Mouse (Mus musculus): ENCODE data around the gene Adamtsl5.
A peak's percentile ranks its signal among the peaks of the same experiment; 100 is the strongest.

The Adamtsl5 gene

DNA sequence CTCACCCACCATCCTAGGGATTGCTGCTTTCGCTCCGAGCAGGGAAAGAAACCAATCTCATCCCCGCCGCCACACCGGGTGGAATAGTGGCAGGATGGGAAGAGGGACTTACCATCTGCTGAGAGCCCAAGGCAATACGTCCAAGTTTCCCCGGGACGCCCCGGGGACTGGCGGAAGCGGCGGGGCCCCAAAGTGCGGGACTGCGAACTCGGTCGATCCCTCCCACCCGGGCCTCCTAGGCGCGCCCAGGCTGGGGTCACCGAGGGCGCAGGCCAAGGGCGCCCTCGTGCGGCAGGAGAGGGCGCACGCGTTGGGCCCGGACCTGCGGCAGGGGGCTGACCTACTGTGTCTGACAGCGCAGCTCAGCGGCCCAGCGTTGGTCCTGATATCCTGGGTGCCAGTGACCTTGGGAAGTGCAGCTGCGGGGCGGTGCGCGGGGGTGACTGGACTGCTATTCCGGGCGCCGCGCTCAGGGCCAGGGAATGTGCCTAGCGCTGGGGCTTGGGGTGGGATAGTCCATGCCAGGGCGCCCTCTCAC is at the start of gene Adamtsl5:
Gene Adamtsl5 (minus strand): TSS at position 169 of the 538 bp plus-strand sequence.
- DNase-seq (ENCODE audit: low spot score in 2 of 2) = no peak

DNA sequence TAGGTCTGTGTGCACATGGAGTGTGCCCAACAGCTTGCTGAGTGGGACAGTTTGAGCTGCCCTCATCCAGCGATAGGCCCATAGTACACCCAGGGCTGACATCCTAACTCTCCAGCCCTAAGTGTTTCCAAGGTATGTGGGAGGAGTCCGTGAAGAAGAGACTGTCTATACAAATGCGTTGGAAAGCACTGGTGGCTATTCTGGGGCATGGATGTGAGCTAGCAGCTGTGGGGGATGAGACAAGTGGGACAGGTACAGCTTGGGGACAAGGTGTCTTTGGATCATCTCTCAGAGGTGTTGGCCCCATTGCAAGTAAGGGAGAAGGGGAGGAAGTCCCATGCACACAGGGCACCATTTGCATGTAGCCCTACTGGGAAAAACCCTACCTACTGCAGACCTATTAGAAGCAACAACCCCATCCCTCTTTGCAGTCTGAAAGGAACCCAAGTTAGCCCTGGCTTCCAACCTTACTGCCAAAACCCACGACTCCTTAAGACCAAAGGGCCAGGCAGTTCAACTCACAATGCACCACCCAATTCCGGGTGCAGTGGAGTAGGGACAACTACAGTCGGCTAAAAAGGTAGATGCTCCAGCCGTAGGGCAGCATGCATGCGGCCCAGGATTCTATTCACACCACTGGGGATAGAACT is 49.4 kb upstream of the Adamtsl5 start:
- no peak for DNase-seq (ENCODE audit: low spot score in 2 of 2)

DNA sequence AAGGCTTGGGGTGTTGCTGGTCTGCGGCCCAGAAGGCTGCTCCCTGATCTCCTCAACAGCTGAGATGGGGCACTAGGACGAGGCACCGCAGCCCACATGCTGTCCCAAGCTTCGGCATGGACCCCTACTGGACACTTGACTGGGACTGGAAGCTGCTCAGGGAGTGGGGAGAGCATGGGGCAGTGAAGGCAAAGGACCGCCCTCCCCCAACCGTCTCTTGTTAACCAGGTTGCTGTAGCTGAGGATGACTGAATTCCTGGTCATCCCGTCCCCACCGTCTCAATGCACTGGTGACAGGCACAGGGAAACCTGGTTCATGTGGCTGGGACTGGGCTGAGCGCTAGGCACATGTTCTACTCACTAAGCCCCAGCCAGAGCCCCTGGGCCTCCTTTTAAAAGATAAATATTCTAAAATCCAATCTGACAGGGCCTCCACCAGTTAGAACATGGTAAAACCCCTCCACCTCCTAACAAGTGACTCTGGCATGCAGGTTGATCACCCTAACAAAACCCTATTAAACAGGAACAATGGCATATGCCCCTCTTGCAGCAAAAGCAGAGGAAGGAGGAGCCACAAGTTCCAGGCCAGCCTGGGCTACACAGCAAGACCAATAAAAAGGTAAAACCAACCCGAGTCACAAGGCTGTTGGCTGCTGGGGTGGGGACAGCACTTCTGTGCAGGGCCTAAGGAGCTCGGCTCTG is 48.8 kb upstream of the Adamtsl5 start:
- no peak for DNase-seq (ENCODE audit: low spot score in 2 of 2)

DNA sequence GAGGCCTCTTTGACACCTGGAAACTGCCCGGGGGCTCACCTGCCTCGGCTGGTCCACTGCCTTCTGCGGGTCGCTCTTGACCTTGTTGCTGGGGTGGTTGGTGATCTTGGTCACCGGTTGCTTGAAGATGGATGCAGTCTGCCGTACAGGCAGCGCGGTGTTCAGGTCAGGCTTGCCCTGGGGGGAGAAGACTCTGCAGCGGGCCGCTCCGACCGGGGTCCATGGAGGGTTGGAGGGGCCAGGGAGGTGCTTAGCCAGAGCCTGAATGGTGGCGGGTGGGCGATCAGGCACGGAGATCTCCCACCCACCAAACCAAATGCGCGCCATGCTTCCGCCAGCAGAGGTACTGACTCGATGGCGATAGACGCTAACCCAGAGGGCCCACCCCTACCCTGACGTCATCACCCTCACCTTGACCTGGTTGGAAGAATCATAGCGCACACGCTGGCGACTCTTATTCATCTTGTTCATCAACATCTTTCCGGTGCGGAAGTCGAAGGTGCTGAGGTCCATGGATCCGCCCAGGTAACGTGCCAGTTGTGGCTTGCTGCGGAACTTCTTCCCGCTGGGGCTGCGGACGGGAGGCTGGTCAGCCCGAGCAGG is 46.9 kb upstream of the Adamtsl5 start:
- DNase-seq (ENCODE audit: low spot score in 2 of 2) = no peak

DNA sequence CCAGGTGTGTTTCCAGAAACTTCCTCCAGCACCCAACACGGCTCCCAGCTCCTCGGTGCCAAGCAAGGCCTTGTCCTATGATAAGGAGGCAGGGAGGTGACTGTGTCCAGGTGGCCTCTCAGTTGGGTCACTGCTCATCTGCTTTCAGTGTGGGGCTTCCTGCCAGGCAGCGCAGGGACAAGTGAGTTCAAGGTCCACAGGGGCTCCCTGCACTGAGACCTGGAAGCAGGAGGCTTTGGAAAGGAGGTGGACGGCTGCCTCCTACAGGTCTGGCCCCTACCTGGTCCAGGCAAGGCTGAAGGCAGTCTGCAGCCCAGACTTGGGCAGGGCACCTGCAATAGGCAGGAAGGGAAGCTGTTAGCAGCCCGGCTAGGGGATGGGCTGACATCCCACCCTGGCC is 44.5 kb upstream of the Adamtsl5 start:
- DNase-seq (ENCODE audit: low spot score in 2 of 2) = no peak

DNA sequence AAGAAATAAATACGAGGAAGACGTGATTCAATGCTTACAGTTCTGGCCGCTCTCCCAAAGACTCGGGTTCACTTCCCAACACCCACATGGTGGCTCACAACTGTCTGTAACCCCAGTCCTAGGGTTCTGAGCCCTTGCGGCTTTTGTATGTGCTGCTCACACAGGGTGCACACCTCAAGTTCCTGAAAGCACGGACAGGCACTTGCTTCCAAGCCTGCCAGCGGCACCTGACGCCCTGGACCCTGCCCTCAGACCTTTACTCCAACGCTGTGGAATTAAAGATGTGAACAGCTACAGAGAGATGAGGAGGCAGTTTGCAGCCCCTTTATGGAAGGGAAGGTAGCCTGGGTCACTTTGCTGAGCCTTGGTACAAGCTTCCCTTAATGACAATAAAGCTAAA is 42.5 kb upstream of the Adamtsl5 start:
- no peak for DNase-seq (ENCODE audit: low spot score in 2 of 2)

DNA sequence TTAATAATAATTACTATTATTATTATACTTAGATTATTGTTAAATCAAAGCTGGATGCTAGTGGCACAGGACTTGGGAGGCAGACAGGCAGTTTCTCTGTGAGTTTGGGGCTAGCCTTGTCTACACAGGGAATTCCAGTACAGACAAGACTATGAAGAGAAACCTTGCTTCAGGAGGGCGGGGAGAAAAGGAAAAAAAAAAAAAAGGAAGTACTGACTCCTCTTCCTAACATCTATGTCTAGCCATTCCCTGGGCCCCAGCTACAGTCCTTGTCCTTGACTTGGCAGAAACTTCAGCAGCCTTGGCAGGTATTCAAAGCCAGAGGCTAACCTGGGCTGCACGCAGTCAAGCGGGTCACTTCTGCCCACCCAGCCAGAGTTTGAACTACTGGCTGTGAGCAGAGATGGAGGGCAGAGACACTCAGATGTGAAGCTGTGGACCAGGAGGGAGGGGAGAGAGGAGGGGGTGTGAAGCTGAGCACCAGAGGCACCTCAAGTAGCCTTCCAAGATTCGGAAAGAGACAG is 41.0 kb upstream of the Adamtsl5 start:
- no peak for DNase-seq (ENCODE audit: low spot score in 2 of 2)

DNA sequence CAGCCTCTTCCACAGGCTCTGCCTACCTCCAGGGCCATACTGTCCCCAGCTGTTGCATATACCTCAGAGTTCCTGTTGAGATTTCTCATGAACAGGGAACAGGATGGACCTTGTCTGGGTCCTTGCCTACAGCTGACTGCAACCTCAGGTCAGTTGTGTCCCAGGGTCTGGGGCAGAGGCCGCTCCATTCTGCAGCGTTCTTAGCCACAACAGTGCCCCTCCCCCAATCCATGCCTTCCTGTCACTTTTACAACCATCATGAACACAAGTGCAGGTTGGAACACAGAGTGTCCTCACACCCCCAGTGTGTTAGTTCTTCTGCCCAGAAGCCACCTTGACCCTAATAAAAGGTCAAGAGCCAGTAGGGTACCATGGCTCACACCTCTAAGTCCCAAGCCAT is 40.5 kb upstream of the Adamtsl5 start:
- no peak for DNase-seq (ENCODE audit: low spot score in 2 of 2)

DNA sequence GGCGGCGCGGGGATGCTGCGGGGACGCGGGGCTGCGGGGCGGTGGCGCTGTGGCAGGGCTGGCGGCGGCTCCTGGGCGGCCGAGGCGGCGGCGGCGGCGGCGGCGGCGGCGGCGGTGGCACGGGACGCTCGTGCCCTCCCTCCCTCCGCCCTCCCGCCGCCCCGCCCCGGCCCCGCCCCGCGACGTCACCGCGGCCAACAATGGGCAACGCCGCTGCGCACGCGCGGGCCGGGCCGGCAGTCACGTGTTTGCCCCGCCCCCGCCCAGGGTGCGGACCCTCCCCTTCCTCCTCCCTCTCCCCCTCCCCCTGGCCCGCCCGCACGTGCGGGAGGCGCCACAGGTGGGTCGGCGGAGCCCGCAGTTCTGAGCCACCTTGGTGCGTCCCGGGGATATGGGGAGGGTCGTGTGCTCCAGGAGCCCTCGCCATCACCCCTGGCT is 39.3 kb upstream of the Adamtsl5 start, which contains the start of gene Mex3d:
Gene Mex3d (minus strand): TSS at position 138 of the 438 bp plus-strand sequence.
- DNase-seq (ENCODE audit: low spot score in 2 of 2) = peak in 1 of 2 experiments; percentile 78

DNA sequence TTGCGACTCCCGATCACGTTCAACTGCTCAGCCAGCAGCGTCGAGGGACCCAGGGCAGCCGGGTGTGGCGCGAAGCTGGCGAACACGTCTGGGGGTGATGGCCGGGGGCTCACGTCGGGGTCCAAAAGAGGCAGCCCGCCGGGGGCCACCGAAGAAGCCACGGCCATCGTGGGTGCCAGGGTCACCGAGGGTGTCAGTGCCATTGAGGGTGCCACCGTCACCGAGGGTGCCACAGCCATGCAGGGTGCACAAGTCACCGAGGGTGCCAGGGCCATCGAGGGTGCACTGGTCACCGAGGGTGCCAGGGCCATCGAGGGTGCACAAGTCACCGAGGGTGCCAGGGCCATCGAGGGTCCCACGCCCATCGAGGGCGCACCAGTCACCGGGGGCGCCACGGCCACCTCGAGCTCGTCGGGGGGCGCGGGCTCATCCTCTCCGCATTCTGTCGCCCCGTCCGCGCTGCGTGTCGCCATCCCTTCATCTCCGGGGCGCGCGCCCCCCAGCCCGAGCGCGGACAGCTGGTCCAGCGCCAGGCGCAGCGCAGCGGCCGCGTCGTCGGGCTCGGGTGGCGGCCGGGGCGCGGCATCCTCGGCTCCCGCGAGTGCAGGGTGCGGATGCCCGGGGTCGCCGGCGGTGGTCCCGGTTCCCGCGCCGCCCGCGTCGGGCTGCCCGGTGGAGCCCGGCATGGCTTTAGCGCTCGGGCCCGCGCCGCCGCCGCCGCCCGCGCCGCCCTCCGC is 38.7 kb upstream of the Adamtsl5 start:
- DNase-seq (ENCODE audit: low spot score in 2 of 2) = no peak

DNA sequence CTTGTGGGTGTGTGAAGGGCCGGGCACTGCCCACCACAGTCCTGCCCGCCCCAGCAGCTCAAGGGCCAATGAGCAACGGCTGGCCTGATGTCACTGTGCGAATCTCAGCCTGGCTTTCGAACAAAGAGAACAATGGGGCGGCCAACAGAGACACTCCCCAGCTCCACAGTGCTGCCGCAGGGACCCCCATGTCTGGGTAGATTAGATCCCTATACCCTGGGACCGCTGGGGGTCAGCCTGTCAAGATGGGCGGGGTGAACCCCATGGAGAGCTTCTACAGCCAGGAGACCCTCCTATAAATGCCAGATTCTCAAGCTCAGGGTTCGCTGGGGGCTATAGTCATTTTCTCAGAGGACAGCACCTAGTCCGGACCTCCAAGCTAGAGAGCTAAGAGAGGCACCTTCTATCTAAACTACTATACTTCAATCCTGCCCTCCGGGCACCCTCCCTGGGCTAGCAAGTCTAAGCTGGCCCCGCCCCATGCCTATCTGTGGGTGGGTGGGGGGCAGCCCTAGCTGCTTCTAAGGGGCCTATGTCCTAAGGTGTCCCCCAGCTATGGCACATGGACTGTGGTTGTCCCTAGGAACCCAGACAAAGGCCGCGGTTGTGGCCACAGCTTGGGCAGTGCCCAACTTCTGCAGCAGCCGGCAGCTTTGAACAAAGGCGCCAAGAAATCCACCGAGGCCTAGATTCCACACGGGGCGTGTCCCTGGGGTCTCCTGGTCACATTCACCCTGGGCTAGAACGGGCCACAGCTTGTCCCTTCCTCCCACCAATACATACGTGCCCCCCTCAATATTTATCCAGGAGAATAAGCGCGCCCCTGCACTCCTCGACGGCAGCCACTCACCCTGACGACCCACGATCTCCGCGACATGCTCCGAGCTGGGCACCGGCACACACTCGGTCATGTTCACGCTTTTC is 37.9 kb upstream of the Adamtsl5 start:
- no peak for DNase-seq (ENCODE audit: low spot score in 2 of 2)

DNA sequence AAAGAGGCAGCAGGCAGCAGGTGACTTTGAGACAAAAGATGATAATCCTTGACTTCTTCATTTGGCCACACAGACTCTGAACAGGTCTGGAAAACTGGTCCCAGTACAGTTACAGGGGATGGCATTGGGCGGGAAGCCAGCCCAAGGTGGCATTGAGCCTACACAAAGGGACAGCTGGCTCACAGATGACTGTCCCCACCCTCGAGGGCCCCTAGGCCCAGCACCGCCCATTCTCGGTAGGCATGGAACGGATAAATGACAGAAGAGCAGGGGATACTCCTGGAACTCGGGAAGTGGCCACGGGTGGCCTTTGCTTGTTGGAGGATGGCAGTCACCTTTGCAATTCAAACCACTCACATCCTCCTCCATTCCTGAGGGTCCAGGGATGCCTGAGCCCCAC is 37.1 kb upstream of the Adamtsl5 start:
- DNase-seq (ENCODE audit: low spot score in 2 of 2) = no peak

DNA sequence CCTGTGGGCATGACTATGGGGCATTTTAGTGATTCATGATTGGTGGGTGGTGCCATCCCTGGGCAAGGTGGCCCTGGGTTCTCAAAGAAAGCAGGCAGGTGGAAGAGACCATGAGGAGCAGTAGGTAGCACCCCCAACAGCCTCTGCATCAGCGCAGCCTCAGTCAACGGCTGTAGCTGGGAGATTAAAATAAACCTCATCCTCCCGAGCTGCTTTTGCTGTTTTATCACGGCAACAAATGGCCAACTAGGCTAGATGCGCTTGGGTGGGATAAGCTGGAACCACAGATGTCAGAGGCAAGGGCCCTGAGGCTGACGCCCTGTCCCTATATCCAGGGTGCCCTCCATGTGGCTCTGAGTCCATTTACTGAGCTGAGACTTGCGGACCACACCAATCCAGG is 36.5 kb upstream of the Adamtsl5 start:
- DNase-seq (ENCODE audit: low spot score in 2 of 2) = no peak

DNA sequence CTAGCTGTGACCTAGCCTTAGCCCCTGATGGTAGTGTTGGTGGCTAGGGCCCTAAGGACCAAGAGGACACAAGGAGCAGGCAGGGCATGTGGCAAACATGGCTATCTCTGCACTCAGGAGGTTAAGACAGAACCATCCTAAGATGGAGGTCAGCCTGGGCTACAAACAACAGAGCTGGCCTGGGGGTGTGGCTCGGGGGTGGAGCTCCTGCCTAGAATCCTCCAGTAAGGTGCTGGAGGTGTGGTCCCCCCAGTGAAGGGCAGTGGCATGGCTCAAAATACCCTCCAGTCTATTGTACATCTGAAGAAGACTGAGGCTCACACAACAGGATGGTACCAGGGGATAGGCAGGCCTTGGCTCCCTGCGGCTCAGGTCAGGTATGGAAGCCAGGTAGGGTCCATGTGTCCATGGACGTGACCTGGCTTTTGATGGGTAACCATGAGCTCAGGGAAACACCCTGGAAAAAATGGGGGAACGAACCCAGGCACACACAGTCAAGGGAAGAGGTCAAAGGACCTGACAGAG is 36.0 kb upstream of the Adamtsl5 start:
- DNase-seq (ENCODE audit: low spot score in 2 of 2) = no peak

DNA sequence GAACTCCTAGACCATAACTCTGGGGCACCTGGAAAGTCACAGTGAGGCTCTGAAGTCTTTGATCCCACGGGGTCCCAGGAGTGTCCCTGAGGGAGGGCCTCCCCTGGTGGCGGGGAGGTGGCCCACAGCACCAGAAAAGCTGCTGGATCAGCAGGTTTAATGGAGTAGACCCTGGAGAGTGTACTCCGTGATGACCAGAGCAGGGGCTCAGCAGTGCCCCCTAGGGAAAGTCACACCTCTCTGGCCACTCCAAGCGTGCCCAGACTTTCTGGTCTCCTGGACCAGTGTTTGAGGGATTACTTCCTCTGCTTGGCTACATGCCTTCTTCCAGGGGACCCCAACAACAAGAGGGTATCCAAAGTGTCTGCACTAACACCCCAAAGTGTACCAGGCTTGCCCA is 35.2 kb upstream of the Adamtsl5 start:
- no peak for DNase-seq (ENCODE audit: low spot score in 2 of 2)

DNA sequence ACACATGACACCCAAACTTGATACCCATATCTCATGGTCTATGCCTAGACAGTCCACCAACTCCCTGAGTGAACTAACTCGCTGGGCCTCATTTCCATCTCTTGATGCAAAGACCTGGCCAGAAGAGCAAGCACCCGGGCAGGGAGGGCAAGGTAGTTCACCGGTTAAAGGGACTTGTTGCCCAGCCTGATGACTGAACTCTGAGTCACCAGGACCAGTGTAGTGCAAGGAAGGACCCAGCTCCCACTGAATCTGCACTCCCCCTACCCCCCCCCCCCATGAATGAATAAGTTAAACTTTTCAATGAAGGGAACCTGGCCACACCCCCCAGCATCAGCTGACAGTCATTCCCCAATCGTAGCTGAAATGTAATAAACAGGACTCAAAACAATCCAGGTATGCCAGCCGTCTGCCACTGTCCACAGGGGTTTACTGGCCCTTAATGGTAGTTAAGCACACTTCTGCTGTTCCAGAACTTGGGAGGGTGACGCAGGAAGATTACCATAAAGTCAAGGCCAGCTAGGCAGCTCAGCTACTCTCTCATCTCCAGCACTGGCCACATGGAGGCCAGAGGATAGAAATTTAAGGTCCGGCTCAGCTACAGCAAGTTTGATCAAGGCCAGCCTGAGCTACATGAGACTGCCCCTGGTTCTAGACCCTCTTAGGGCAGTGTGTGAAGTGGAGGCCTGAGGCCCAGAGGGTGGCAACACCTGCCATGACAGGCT is 34.6 kb upstream of the Adamtsl5 start:
- no peak for DNase-seq (ENCODE audit: low spot score in 2 of 2)

DNA sequence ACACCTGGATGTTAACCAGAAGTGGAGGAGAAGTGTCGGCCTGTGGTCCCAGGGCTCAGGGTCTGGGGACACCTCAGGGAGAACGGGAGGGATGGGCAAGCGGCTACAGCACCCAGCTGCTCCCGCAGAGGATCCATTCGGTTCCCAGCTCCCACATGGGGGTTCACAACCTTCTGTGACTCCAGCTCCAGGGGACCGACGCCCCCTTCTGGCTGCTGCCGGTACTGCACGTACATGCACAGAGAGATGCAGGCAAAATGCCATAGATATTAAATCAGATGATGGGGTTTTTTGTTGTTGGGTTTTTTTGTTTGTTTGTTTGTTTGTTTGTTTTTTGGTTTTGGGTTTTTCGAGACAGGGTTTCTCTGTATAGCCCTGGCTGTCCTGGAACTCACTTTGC is 29.5 kb upstream of the Adamtsl5 start:
- no peak for DNase-seq (ENCODE audit: low spot score in 2 of 2)

DNA sequence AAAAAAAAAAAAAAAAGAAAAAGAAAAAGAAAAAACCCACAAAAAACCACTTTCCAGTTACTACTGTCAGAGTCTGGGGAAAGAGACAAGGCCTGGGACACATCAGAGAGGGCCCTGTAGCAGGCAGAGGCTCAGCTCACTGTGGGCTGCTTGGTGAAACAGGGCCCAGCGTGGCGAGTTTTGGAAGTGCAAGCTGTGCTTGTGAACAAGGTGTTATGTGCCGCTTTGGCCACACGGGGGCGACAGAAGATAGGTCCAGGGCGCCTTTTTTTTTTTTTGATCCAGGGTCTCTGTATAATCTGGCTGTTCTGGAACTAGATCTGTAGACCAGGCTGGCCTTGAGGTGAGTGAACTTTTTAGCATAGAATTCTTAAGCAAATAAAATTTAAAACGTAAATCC is 27.9 kb upstream of the Adamtsl5 start:
- DNase-seq (ENCODE audit: low spot score in 2 of 2) = peak; percentile 84 to 89

DNA sequence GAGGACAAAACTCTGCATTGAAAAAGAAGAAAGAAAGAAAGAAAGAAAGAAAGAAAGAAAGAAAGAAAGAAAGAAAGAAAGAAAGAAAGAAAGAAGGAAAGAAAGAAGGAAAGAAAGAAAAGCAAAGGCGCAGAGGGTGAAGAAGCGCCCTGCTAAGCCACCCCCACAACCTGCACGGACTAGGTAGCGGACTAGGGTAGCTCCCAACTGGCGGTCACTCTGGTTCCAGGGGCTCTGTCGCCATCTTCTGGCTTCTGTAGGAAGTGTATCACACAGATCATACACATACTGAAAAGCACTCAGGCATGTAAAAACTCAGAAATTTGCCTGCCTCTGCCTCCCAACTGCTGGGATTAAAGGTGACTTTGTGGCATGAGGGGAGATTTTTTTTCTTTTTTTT is 25.9 kb upstream of the Adamtsl5 start:
- DNase-seq (ENCODE audit: low spot score in 2 of 2) = peak in 1 of 2 experiments; percentile 66

DNA sequence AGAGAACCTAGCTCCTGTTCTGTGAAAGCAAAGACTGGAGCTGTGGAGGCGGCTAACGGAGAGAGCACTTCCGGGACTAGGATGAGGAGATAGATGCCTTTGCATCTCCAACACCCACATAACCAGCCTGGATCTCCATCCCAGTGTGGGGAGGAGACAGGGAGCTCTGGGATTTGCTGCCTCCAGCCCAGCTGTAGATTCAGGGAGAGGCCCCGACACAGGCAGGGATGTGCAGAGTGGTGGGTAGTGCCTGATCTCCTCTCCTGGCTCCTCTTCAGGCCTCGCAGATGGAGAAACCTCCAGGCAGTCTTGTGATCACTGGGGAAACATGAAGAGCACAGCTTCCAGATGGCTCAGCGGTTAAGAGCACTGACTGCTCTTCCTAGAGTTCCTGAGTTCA is 24.5 kb upstream of the Adamtsl5 start:
- no peak for DNase-seq (ENCODE audit: low spot score in 2 of 2)
